Mouse (Mus musculus) frontal cortex, adult 2 months (tissue): ENCODE data around the gene Unc79. TPM values are rescaled to one million over a fixed set of nuclear protein-coding genes. Genes with fewer than 3 reads are reported as not detected.
A peak's percentile ranks its signal among the peaks of the same experiment; 100 is the strongest.

ENCODE experiments used
- DNase-seq, 2 experiments: peaks; one replicate each; pipeline ENCODE4 v3.0.0; 2022; ENCODE audit warnings: low spot score in 1 of 2; ENCODE audit errors: extremely low spot score in 1 of 2
- polyA plus RNA-seq: library from polyadenylated mRNA; depleted of rRNA; stranded (reverse); fragments of >200 nt; gene quantifications from 2 replicates; pipeline ENCODE4 v1.2.3, GENCODE M21; 2012; rRNA removed

The Unc79 gene
- polyA plus RNA-seq, 1 experiment: 41.8 TPM

- DNase-seq: no peak
Measured at GRCm38 (mm10) chr12:103188223-103188622, 239.6 kb downstream of the Unc79 start.

- peak; percentile 62 to 89 for DNase-seq
Measured at GRCm38 (mm10) chr12:103189771-103190170, 241.1 kb downstream of the Unc79 start.

GRCm38 (mm10) chr12:103192996-103193395, 244.3 kb downstream of the Unc79 start:
- DNase-seq: no peak

GRCm38 (mm10) chr12:103202592-103203544, 254.2 kb downstream of the Unc79 start:
- DNase-seq: peak in 1 of 2 experiments; percentile 23

- DNase-seq: peak in 1 of 2 experiments; percentile 48
Measured at GRCm38 (mm10) chr12:103205561-103205960, 256.9 kb downstream of the Unc79 start.

GRCm38 (mm10) chr12:103209581-103209980, 260.9 kb downstream of the Unc79 start:
- DNase-seq: no peak

GRCm38 (mm10) chr12:103211078-103211477, 262.4 kb downstream of the Unc79 start:
- DNase-seq: peak in 1 of 2 experiments; percentile 29

- no peak for DNase-seq
Measured at GRCm38 (mm10) chr12:103213591-103213990, 264.9 kb downstream of the Unc79 start.

- peak in 1 of 2 experiments; percentile 28 for DNase-seq
Measured at GRCm38 (mm10) chr12:103214270-103214669, 265.6 kb downstream of the Unc79 start.

- DNase-seq: no peak
Measured at GRCm38 (mm10) chr12:103214797-103215196, 266.1 kb downstream of the Unc79 start.

GRCm38 (mm10) chr12:103215877-103216610, 267.4 kb downstream of the Unc79 start:
- no peak for DNase-seq

GRCm38 (mm10) chr12:103223671-103224070, 275.0 kb downstream of the Unc79 start:
- DNase-seq: no peak

- no peak for DNase-seq
Measured at GRCm38 (mm10) chr12:103226121-103226520, 277.5 kb downstream of the Unc79 start.

GRCm38 (mm10) chr12:103229058-103229457, 280.4 kb downstream of the Unc79 start:
- no peak for DNase-seq

Other genes with a start within 250 kb of the Unc79 start
- gene Itpk1, start 243.9 kb upstream of the Unc79 start, polyA plus RNA-seq: 45.0 and 46.4 TPM in 2 replicates
- 8.4 and 12.4 TPM in 2 replicates for gene Moap1, start 205.2 kb upstream of the Unc79 start, polyA plus RNA-seq
- 3.9 and 4.4 TPM in 2 replicates for gene Tmem251, start 205.1 kb upstream of the Unc79 start, polyA plus RNA-seq
- not detected in 2 replicates for gene Gm28051, start 191.1 kb upstream of the Unc79 start, polyA plus RNA-seq
- gene Gon7, start 191.1 kb upstream of the Unc79 start, polyA plus RNA-seq: 10.7 and 12.4 TPM in 2 replicates
- 29.8 and 31.0 TPM in 2 replicates for gene Ubr7, start 190.9 kb upstream of the Unc79 start, polyA plus RNA-seq
- 28.2 and 30.8 TPM in 2 replicates for gene Gm20604, start 190.2 kb upstream of the Unc79 start, polyA plus RNA-seq
- gene Btbd7, start 70.4 kb upstream of the Unc79 start, polyA plus RNA-seq: 12.7 and 14.9 TPM in 2 replicates
- not detected in 2 replicates for gene Cox8c, start 49.5 kb upstream of the Unc79 start, polyA plus RNA-seq